Mouse (Mus musculus) embryonic facial prominence, embryonic 15.5 days (tissue): ENCODE measurements around the gene Olfr488. TPM values are rescaled to one million over a fixed set of nuclear protein-coding genes. Genes with fewer than 3 reads are reported as not detected.
"Not testable (repeated sequence)": the region's sequence is repeated elsewhere in the genome, so short reads cannot be mapped to it uniquely, and the experiment has no call there.

Experiments used
- ATAC-seq: fragments of 200-750 bp; cut with Nextera tagmentation; 2 replicates; pipeline ENCODE4 v1.8.0; 2017; ENCODE audit warnings: low read depth, moderate TSS enrichment; ENCODE audit not compliant: insufficient number of reproducible peaks, low FRiP score, low TSS enrichment
- H3K27ac ChIP-seq: fragments of 300-500 bp; sonication (generic); replicated peaks from 2 replicates; pipeline ENCODE4 v1.5.1; 2015; ENCODE audit warnings: mild to moderate bottlenecking, inconsistent platforms
- H3K27me3 ChIP-seq: fragments of 300-500 bp; sonication (generic); 2 replicates; pipeline ENCODE4 v1.6.1; 2015; ENCODE audit warnings: inconsistent platforms
- H3K36me3 ChIP-seq: fragments of 300-500 bp; sonication (generic); 2 replicates; pipeline ENCODE4 v1.6.1; 2015; ENCODE audit warnings: mild to moderate bottlenecking, inconsistent platforms
- H3K4me1 ChIP-seq: fragments of 300-500 bp; sonication (generic); 2 replicates; pipeline ENCODE4 v1.6.1; 2015; ENCODE audit warnings: inconsistent platforms
- H3K4me2 ChIP-seq: fragments of 300-500 bp; sonication (generic); replicated peaks from 2 replicates; pipeline ENCODE4 v1.6.1; 2015; ENCODE audit warnings: mild to moderate bottlenecking, inconsistent platforms
- H3K4me3 ChIP-seq: fragments of 300-500 bp; sonication (generic); replicated peaks from 2 replicates; pipeline ENCODE4 v1.5.1; 2015; ENCODE audit warnings: mild to moderate bottlenecking, inconsistent platforms
- H3K9ac ChIP-seq: fragments of 300-500 bp; sonication (generic); 2 replicates; pipeline ENCODE4 v1.6.1; 2015; ENCODE audit warnings: inconsistent platforms
- H3K9me3 ChIP-seq: fragments of 300-500 bp; sonication (generic); replicated peaks from 2 replicates; pipeline ENCODE4 v1.6.1; 2016; ENCODE audit warnings: inconsistent platforms
- WGBS: fragments of 180-500 bp; shearing (Covaris S2); methylation state at CpG from one replicate; pipeline ENCODE4 v1.1.7; 2015; 5-methylcytosine and 5-hydroxymethylcytosine counted together
- polyA plus RNA-seq: library from polyadenylated mRNA; unstranded; fragments of >200 nt; fragmentation: Nextera tagmentation; extraction: Ambion mirVana; gene quantifications from 2 replicates; pipeline ENCODE4 v1.2.1, GENCODE M21; 2015

Gene Olfr488
- polyA plus RNA-seq, result 0.04 and 0.24 TPM in 2 replicates

DNA sequence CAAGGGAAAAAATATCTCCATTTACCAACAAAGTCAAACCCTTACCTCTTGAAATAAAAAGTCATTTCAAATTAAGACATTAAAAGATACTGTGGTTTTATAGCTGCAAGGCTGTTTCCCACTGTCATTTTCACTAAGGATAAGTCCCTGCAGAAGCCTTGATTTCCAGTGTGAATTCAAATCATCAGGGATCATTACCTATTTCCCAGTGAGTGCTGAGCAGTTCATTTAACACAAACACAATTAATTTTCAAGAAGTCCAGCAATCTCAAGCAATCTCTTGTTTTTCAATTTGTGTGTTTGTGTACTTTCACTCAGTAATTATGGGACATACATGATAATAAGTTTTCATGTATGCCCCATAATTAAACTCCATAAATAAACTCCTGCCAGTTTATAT, at the start of gene Olfr488:
Gene Olfr488, minus strand, starts transcription at position 101 of the 400 bp plus-strand sequence.
- H3K27ac ChIP-seq, result no peak within 1 kb of the TSS
- H3K9ac ChIP-seq, result no peak within 1 kb of the TSS
- H3K4me1 ChIP-seq, result no peaks in the 10 kb centered on the region
- no peaks in the 10 kb centered on the region for H3K27me3 ChIP-seq
- no peak within 1 kb of the TSS for H3K4me3 ChIP-seq
- no peak for ATAC-seq
- no peaks in the 10 kb centered on the region for H3K9me3 ChIP-seq
- no peak within 1 kb of the TSS for H3K4me2 ChIP-seq
- no peaks in the 10 kb centered on the region for H3K36me3 ChIP-seq

DNA sequence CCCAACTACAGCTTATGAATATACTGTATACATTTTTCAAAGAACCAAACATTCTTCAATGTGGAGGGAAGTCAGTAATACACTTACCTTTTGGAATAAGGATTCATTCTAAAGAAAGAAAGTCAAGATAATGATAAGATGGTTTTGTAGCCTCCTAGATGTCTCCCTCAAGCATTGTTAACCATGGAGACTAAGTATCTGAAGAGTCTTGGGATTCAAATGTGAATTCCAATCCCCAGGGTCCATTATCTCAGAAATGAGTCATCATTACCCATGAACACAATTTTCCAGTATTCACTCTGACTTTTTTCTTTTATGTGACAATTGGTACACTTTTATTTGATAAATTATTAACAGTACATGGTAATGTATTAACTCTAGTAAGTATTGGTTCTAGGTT, 30.7 kb upstream of the Olfr488 start, which contains the start of gene Olfr490:
Gene Olfr490, minus strand, starts transcription at position 101 of the 400 bp plus-strand sequence.
- Histone ChIP-seq H3K4me1 (no peaks in the 10 kb centered on the region), H3K9me3 (no peaks in the 10 kb centered on the region), H3K27me3 (no peaks in the 10 kb centered on the region), H3K36me3 (no peaks in the 10 kb centered on the region), H3K27ac (no peak within 1 kb of the TSS), H3K9ac (no peak within 1 kb of the TSS), H3K4me2 (no peak within 1 kb of the TSS), H3K4me3 (no peak within 1 kb of the TSS)
- ATAC-seq, result no peak

DNA sequence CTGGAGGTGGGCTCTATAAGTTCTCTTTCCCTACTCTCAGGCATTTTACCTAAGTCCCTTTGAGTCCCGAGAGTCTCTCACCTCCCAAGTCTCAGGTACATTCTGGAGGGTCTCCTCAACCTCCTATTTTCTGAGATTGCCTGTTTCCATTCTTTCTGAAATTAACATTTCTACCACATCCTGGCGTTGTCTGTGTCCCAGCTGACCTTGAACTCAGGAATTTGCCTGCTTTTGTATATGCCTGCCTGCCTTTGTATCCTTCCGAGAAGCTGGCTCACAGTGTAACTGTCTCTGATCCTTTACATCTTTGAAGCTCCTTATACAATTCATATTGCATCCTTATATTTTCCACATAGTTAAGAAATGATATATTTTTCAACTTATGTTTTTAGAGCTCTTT, 24.6 kb downstream of the Olfr488 start:
- Histone ChIP-seq H3K9me3 (no peaks in the 10 kb centered on the region), H3K9ac (no peak overlapping the region), H3K27ac (no peak overlapping the region), H3K4me2 (no peak overlapping the region), H3K36me3 (no peaks in the 10 kb centered on the region), H3K4me3 (no peak overlapping the region), H3K27me3 (no peaks in the 10 kb centered on the region), H3K4me1 (no peaks in the 10 kb centered on the region)
- no peak for ATAC-seq
- 81% methylated on average over 3 of the region's 3 CpGs for WGBS

DNA sequence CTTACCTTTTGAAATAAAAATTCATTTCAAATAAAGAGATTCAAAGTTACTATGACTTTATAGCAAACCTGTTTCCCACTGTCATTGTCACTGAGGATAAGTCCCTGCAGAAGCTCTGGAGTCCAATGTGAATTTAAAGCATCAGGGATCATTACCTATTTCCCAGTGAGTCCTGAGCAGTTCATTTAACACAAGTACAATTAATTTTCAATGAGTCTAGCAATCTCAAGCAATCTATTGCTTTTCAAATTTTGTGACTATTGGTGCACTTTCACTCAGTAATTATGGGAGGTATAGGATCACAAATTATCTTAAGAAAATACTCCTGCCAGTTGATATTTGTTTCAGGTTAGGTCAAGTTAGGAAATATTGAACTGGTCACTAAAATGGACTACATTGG, 43.6 kb downstream of the Olfr488 start, which contains the start of gene Olfr487:
Gene Olfr487, minus strand, starts transcription at position 101 of the 400 bp plus-strand sequence.
- not testable (repeated sequence) for H3K27ac ChIP-seq, H3K4me1 ChIP-seq, H3K4me2 ChIP-seq, H3K4me3 ChIP-seq, H3K27me3 ChIP-seq, ATAC-seq, H3K36me3 ChIP-seq, H3K9ac ChIP-seq, H3K9me3 ChIP-seq

Other genes starting within 250 kb of the Olfr488 start
- gene Olfr478, start 224.4 kb downstream of the Olfr488 start, polyA plus RNA-seq, result 0.16 TPM in 1 of 2 replicates, not detected in the other
- 0.05 and 0.09 TPM in 2 replicates for gene Olfr479, start 207.7 kb downstream of the Olfr488 start, polyA plus RNA-seq
- not detected in 2 replicates for gene Olfr480, start 191.0 kb downstream of the Olfr488 start, polyA plus RNA-seq
- gene Olfr481, start 178.5 kb downstream of the Olfr488 start, polyA plus RNA-seq, result 0.59 and 0.88 TPM in 2 replicates
- gene Olfr482, start 160.8 kb downstream of the Olfr488 start, polyA plus RNA-seq, result 0.12 TPM in 1 of 2 replicates, not detected in the other
- 0.11 TPM in 1 of 2 replicates, not detected in the other for gene Olfr483, start 157.5 kb downstream of the Olfr488 start, polyA plus RNA-seq
- 0.15 TPM in 1 of 2 replicates, not detected in the other for gene Olfr484, start 130.9 kb downstream of the Olfr488 start, polyA plus RNA-seq
- gene Olfr485, start 98.5 kb downstream of the Olfr488 start, polyA plus RNA-seq, result 0.30 and 0.69 TPM in 2 replicates
- gene Olfr486, start 85.6 kb downstream of the Olfr488 start, polyA plus RNA-seq, result not detected in 2 replicates
- gene Olfr487, start 43.7 kb downstream of the Olfr488 start, polyA plus RNA-seq, result 0.29 TPM in 1 of 2 replicates, not detected in the other
- gene Olfr490, start 30.6 kb upstream of the Olfr488 start, polyA plus RNA-seq, result not detected in 2 replicates
- 0.12 TPM in 1 of 2 replicates, not detected in the other for gene Olfr491, start 55.1 kb upstream of the Olfr488 start, polyA plus RNA-seq
- gene Olfr492, start 65.3 kb upstream of the Olfr488 start, polyA plus RNA-seq, result 0.17 TPM in 1 of 2 replicates, not detected in the other
- not detected in 2 replicates for gene Olfr493, start 88.6 kb upstream of the Olfr488 start, polyA plus RNA-seq
- 0.23 TPM in 1 of 2 replicates, not detected in the other for gene Olfr494, start 107.0 kb upstream of the Olfr488 start, polyA plus RNA-seq
- 0.14 TPM in 1 of 2 replicates, not detected in the other for gene Olfr495, start 134.8 kb upstream of the Olfr488 start, polyA plus RNA-seq
- not detected in 2 replicates for gene Olfr497, start 162.1 kb upstream of the Olfr488 start, polyA plus RNA-seq
- 0.09 and 0.13 TPM in 2 replicates for gene Olfr498, start 207.0 kb upstream of the Olfr488 start, polyA plus RNA-seq